Mouse (Mus musculus): ENCODE measurements around the gene Fam118a.
"Not testable (repeated sequence)": the region's sequence is repeated elsewhere in the genome, so short reads cannot be mapped to it uniquely, and the experiment has no call there.

Gene Fam118a

DNA sequence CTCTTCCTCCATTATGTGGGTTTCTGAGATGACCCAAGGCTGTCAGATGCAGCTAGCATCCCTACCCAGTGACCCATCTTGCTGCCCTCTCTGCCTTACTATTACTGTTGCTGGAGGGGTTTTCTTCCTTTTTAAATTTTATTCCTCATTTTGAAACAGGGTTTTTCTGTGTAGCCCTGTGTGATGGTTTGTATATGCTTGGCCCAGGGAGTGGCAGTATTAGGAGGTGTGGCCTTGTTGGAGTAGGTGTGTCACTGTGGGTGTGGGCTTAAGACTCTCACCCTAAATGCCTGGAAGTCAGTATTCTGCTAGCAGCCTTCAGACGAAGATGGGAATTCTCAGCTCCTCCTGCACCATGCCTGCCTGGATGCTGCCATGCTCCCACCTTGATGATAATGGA is at the start of gene Fam118a:
Gene Fam118a (plus strand): TSS at position 301 of the 400 bp plus-strand sequence.
- DNase-seq (ENCODE audit: low read depth), result not testable (repeated sequence)

GRCm38 (mm10) chr15:84981609-84982313 is 47.0 kb upstream of the Fam118a start:
- no peak for DNase-seq (ENCODE audit: low read depth)

- no peak for DNase-seq (ENCODE audit: low read depth)
Observed at GRCm38 (mm10) chr15:84982888-84983287, 45.9 kb upstream of the Fam118a start.

GRCm38 (mm10) chr15:84983721-84984120 is 45.0 kb upstream of the Fam118a start:
- DNase-seq (ENCODE audit: low read depth), result peak; percentile 74

DNA sequence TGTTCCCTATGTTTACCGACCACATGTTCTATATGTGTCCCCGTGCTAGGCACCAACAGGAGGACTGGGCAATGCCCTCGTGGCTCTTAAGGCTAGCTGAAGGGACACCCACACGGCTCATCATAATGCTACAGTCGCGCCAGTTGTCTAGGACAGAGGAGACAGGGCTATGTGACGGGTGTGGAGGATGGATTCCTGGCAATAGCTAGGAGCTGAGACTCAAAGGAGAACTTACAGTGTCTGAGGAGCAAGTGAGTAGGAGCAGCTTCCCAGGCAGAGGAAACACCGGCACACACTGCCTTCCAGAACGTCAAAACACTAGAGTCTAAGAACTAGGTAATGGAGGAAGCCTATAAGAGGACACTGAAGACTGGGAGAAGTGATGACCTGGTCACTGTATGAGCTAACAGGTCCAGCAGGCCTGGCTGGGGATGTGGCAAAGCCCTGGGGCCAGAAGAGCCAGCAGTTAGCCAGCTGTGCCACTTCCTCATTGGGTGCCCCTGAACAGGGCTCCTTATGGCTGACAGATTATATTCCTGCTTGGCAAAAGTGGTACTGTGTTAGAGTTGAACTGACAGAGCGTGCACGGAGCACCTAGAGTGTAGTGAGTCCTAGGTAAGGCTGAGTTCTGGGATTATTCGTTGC is 43.1 kb upstream of the Fam118a start:
- DNase-seq (ENCODE audit: low read depth), result no peak

DNA sequence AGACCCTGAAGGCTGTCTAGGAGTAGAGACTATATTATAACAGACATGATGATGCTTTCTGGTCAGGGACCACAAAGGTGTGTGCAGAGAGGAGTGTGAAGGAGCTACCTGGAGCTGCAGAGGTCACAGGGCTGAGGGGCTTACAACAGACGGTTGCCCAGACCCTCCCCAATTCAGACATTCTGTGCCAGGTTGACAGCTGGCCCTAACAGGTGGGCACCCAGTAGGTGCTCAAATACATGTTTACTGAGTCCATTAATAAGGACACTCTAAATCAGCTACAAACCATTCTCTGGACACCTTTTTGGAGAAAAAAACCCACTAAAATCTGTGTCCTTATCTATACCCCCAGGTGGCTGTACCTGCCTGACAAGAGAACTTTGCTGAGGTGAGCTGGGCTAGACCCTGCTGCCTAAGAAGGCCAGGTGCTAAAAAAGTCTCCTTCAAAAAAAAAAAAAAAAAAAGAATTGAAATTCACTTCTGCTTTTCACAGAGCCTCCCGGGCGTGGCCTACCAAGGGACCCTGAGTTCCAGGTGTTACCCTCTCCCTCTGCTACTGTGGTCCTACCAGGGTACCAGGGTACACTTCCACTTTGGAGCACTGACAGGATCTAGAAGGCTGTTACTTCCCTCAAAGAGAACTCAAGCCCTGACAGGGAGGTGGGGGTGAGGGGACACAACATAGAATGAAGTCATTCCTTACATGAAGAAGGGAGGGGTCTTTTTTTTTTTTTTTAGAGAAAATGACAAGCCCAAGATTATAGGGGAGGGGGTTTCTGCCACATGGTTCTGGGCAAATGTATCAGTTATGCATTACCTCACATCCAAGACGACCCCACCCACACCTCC is 42.4 kb upstream of the Fam118a start:
- no peak for DNase-seq (ENCODE audit: low read depth)

DNA sequence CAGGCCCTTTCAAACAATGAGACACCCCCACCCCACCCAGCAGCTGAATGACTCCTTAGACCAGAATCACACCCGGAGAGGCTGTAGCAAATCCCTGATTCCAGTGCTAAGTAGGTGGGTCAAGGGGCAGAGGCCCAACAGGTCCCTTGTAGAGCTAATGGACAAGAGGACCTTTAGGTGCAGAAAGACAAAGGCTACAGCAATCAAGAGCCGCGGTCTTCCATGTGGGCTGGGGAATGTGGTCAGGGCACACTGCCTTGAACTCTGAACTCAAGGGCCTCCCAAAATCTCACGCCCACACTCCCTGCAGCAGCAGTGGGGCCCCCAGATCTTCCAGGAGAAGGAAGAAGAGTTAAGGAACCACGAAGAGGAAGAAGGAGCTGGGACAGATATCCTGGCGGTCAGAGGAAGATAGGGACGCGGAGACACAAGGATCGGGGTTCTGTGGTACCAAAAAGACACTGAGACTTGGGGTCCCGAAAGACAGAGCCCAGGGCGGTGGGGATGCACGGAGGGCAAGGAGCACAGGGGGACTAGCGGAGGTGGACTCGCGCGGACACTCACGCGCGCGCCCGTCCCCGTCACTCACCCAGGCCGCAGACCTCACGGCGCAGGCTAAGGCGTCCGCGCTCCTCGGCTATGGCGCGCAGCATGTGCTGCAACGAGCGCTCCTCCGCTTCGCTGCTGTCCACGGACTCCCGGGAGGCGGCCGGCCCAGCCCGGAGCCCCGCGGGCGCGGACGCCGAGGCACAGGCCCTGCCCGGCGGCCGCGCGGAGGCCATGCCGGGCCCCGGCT is 41.5 kb upstream of the Fam118a start:
- peak; percentile 45 for DNase-seq (ENCODE audit: low read depth)

GRCm38 (mm10) chr15:84987874-84988825 is 40.6 kb upstream of the Fam118a start, which contains the start of gene 5031439G07Rik:
TSS of gene 5031439G07Rik (minus strand) at chr15:84988551.
- DNase-seq (ENCODE audit: low read depth), result peak; percentile 96

GRCm38 (mm10) chr15:84989098-84989497 is 39.6 kb upstream of the Fam118a start:
- DNase-seq (ENCODE audit: low read depth), result no peak

DNA sequence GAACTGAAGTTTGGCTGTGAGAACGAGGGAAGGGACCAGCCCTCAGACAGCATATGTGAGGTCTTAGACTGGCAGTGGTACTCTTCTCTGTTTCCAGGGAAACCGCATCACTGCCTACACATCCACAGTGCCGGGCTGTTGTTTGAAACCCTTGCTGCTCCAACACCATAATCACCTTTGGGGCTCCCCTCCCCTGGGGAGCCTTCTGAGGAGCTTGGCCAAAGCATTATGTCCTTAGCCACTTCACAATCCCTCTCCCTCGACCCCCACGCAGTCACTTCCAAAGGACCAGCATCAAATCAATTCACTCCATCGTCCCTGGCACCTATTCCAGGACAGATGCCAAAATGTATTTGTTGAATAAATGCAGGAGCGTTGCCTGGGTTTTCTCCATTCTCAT is 39.0 kb upstream of the Fam118a start:
- DNase-seq (ENCODE audit: low read depth), result no peak

- DNase-seq (ENCODE audit: low read depth), result no peak
Observed at GRCm38 (mm10) chr15:84994498-84994897, 34.2 kb upstream of the Fam118a start.

GRCm38 (mm10) chr15:84995041-84995440 is 33.7 kb upstream of the Fam118a start:
- DNase-seq (ENCODE audit: low read depth), result peak; percentile 60

DNA sequence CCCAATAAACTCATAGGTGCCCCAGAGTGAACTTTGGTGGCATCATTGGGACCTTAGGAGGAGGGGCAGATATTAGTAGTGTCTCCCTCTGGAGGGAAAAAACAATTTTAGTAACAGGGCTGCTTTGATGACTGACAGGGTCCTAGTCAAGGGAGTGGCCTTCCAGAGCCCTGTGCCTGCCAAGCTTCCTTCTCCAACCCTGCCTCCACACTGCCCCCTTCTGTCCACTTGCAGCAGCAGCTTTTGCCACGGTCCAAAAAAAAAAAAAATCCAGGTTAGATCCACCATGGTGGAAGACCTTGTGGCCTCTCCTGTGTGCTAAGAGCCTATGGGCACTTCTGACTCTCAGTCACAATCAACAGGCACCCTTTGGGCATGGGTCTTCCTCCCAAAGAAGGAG is 32.8 kb upstream of the Fam118a start:
- peak; percentile 83 for DNase-seq (ENCODE audit: low read depth)

- no peak for DNase-seq (ENCODE audit: low read depth)
Observed at GRCm38 (mm10) chr15:84997768-84998454, 30.8 kb upstream of the Fam118a start.

DNA sequence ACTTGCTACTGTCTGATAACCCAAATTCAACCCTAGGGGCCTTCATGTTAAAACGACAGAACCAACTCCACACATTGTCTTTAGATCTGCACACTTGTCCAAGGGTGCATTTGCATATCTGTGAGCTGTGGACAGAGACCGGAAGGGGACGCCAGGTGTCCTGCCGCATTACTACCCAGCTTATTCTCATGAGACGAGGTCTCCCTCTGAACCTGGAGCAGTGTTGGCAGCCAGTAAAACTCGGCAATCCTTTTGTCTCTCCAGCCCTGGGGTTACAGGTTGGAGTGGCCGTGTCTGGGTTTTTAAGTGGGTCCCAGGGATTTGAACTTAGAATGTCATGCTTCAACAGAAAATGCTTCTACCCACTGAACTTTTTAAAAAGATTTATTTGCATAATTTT is 28.8 kb upstream of the Fam118a start:
- no peak for DNase-seq (ENCODE audit: low read depth)

DNA sequence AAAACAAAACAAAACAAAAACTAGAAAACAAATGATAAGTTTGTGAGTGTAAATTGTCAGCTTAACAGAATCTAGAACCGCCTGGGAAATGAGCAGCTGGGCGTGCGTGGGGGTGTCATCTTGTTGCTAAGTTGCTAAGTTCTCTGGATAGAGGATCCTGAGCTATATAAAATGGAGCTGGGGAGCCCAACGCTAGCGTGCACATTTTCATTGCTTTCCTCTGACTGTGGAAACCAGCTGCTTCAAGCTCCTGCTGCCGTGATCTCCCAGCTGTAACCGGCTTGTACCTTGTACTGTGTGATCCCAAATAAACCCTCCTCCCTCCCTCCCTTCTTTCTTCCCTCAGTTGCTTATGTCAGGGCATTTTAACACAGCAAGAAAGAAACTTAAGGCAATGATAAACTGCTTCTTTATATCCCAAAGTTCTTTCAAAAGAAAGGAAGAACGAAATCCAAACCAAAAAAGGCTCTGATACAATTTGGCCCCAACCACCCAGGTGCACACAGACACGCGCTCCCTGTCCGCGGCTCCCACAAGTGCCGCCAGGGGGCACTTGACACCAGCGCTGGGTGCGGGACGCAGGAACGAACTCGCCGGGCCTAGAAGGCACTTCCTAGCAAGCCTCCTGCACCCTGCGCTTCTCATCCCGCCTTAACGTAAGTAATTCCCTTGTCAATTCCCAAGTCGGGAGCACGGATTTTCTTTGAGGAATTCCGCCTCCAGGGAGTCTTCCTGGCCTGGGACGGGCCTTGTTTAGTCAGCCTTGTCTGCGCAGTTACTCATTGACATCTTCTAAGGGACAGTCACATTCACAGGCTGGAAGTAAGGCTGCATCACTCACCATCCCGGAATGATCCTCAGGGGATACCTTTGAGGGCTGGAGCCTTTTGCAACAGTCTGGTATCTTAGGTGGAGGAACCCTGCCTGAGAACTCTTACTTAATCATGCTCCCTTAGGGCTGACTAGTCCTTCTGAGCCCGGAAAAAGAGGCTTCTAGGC is 27.5 kb upstream of the Fam118a start:
- peak; percentile 63 for DNase-seq (ENCODE audit: low read depth)

- DNase-seq (ENCODE audit: low read depth), result no peak
Observed at GRCm38 (mm10) chr15:85009666-85010065, 19.1 kb upstream of the Fam118a start.

GRCm38 (mm10) chr15:85011895-85012661 is 16.7 kb upstream of the Fam118a start:
- no peak for DNase-seq (ENCODE audit: low read depth)
